Mouse (Mus musculus): ENCODE results near the gene Ppp1r18. TPM values are rescaled to one million over a fixed set of nuclear protein-coding genes. Genes with fewer than 3 reads are reported as not detected.

The Ppp1r18 gene
- polyA plus RNA-seq (2012; rRNA removed) = 12.4 and 17.8 TPM in 2 replicates

DNA sequence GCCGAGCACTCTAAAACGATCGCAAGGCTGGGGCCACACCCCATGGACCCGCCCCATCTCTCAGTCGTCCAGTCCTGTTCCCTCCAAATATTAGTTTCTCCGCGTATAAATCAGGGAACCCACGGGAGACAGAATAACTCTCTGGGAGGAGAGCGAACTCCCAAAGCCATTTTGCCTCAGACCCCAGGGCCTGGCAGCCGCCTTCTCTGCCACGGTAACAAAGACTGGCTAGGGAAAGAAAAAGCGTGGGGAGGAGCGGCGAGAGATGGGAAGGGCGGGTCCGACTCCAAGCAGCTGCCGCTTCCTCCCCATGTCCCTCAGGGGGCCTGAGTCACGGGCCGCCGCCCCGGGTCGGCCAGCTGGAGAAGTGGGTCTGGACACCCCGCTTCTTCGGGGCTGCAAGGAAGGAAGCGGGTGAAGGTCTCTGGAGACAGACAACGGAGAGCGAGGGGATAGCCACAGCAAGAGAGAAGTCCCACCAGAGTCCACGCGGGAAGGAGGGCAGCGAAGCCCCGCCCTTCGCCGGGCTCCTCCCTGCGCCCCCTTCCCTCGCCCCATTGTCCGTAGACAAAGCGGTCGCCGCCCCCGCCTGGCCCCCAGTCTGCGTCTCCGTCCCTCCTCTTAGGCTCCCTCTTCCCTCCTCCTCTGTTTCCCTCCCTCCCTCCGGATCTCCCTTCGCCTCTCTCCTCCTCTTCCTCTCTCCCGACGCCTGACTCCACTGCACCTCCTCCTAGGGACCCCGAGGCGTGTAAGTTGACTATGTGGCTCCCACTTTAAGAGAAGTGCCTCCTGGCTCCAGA is at the start of gene Ppp1r18:
Gene Ppp1r18 (plus strand): TSS at position 113 of the 800 bp plus-strand sequence.
- no peaks in the 10 kb centered on the region for H3K36me3 ChIP-seq (ENCODE audit: control insufficient read depth, insufficient read depth, low read length)
- 2% methylated on average over 46 of the region's 48 CpGs for WGBS
- peak; percentile 67 for DNase-seq
- H3K4me3 ChIP-seq (ENCODE audit: insufficient read depth, low read depth, low read length) = peak within 1 kb of the TSS; percentile 58
- peak within 1 kb of the TSS; percentile 81 for H3K27ac ChIP-seq (ENCODE audit: insufficient read depth, low read depth, low read length)
- TF ChIP-seq POLR2A (IDR thresholded peaks at IDR 0.05; ENCODE audit: low read depth, low read length) (no peak), CTCF (conservative IDR thresholded peaks at IDR 0.05; ENCODE audit: insufficient read depth, insufficient read length, low read depth, low read length) (no peak)
- no peaks in the 10 kb centered on the region; the same call in 1 of the 2 replicates for H3K4me1 ChIP-seq (ENCODE audit: control insufficient read depth, insufficient read depth, low read length)
- H3K27me3 ChIP-seq (replicated peaks; ENCODE audit: control insufficient read depth, insufficient read depth, low read length) = no peaks in the 10 kb centered on the region

DNA sequence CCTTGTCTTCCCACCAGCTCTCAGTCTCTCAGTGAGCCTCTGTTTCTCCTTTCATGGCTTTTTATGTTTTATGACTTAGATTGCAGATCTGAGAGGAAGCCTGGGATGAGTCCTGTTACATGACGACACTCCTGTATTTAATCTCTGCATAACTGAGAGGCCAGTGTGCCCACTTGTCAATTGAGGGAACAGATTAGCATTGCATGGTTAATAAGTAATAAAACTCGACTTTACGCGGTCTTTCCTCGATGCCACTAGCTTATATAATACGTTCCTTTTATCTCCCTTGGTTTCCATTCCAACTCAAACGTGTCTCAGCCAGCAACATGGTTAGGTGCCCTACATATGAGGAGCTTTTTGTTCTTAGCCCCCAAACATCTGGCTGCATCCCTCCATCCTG is 49.6 kb upstream of the Ppp1r18 start:
- peak; percentile 38 for DNase-seq
- WGBS = 35% methylated on average over 7 of the region's 7 CpGs
- Histone ChIP-seq H3K4me3 (ENCODE audit: insufficient read depth, low read depth, low read length) (no peak overlapping the region), H3K36me3 (ENCODE audit: control insufficient read depth, insufficient read depth, low read length) (no peaks in the 10 kb centered on the region), H3K4me1 (ENCODE audit: control insufficient read depth, insufficient read depth, low read length) (peaks cover 50% of the 10 kb centered on the region), H3K27ac (ENCODE audit: insufficient read depth, low read depth, low read length) (peak overlapping the region; percentile 75; the same call in 1 of the 2 replicates), H3K27me3 (replicated peaks; ENCODE audit: control insufficient read depth, insufficient read depth, low read length) (no peaks in the 10 kb centered on the region)
- TF ChIP-seq CTCF (conservative IDR thresholded peaks at IDR 0.05; ENCODE audit: insufficient read depth, insufficient read length, low read depth, low read length) (no peak), POLR2A (IDR thresholded peaks at IDR 0.05; ENCODE audit: low read depth, low read length) (no peak)

DNA sequence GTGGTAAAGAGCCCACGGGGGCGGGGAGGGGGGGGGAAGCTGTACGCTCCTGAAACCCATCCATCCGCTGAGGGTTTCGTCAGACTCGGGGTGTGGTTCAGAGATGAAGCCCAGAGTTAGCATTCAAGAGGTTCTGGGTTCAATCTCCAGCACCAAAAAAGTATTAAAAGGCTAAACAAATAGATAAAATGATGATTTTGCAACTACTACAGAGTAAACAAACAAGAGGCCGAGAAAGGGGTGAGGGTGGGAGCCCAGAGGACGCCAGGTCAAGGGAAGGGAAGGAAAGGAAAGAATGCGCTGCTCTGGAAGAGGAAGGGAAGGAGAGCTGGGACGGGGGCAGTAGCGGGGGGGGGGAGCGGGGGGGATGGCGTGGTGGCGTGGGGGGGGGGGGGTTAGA is 48.7 kb upstream of the Ppp1r18 start:
- peaks cover 52% of the 10 kb centered on the region for H3K4me1 ChIP-seq (ENCODE audit: control insufficient read depth, insufficient read depth, low read length)
- no peaks in the 10 kb centered on the region for H3K36me3 ChIP-seq (ENCODE audit: control insufficient read depth, insufficient read depth, low read length)
- 60% methylated on average over 8 of the region's 14 CpGs for WGBS
- peak; percentile 68 for DNase-seq
- TF ChIP-seq CTCF (conservative IDR thresholded peaks at IDR 0.05; ENCODE audit: insufficient read depth, insufficient read length, low read depth, low read length) (no peak), POLR2A (IDR thresholded peaks at IDR 0.05; ENCODE audit: low read depth, low read length) (no peak)
- H3K27me3 ChIP-seq (replicated peaks; ENCODE audit: control insufficient read depth, insufficient read depth, low read length) = no peaks in the 10 kb centered on the region
- H3K27ac ChIP-seq (ENCODE audit: insufficient read depth, low read depth, low read length) = 0 out of 2 replicates have a peak overlapping the region, but pooled peaks have one; percentile 19
- no peak overlapping the region for H3K4me3 ChIP-seq (ENCODE audit: insufficient read depth, low read depth, low read length)

DNA sequence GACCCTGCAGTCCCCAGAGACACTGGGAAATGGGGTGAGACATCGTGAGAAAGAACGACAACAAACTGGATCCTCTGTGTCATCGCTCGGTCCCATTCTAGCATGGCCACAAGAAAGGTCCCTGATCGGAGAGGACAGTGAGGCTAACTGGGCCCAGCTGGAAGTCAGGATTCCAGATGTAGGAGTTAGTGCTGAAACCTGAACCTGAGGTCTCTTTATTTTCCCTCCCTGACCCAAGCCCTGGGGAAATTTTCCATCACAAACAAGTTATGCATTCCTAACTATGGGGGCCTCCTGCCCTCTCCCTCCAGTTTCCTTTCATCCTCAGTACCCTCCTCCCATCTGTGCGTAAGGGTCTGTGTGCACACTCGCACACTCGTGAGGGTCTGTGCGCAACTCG is 48.2 kb upstream of the Ppp1r18 start:
- WGBS = 57% methylated on average over 10 of the region's 10 CpGs
- Histone ChIP-seq H3K27me3 (replicated peaks; ENCODE audit: control insufficient read depth, insufficient read depth, low read length) (no peaks in the 10 kb centered on the region), H3K4me3 (ENCODE audit: insufficient read depth, low read depth, low read length) (no peak overlapping the region), H3K27ac (ENCODE audit: insufficient read depth, low read depth, low read length) (peak overlapping the region; percentile 79), H3K4me1 (ENCODE audit: control insufficient read depth, insufficient read depth, low read length) (peaks cover 51% of the 10 kb centered on the region), H3K36me3 (ENCODE audit: control insufficient read depth, insufficient read depth, low read length) (no peaks in the 10 kb centered on the region)
- no peak for TF ChIP-seq POLR2A (IDR thresholded peaks at IDR 0.05; ENCODE audit: low read depth, low read length)
- TF ChIP-seq CTCF (conservative IDR thresholded peaks at IDR 0.05; ENCODE audit: insufficient read depth, insufficient read length, low read depth, low read length) = no peak
- DNase-seq = peak; percentile 54

DNA sequence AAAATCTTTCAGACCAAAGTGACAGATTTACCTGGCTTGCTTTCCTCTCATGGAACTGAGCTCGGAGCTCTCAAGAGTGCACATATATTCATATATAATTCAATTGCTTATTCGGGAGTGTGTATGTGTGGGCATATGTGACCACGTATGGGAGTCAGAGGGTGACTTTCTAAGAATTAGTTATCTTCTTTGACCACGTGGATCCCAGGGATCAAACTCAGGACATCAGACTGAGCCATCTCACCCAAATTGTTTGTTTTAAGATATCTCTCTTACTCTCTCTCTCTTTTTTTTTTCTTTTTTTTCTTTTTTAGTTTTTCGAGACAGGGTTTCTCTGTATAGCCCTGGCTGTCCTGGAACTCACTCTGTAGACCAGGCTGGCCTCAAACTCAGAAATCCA is 45.3 kb upstream of the Ppp1r18 start:
- H3K27ac ChIP-seq (ENCODE audit: insufficient read depth, low read depth, low read length) = peak overlapping the region; percentile 96; the same call in 1 of the 2 replicates
- H3K4me3 ChIP-seq (ENCODE audit: insufficient read depth, low read depth, low read length) = no peak overlapping the region
- no peaks in the 10 kb centered on the region for H3K36me3 ChIP-seq (ENCODE audit: control insufficient read depth, insufficient read depth, low read length)
- TF ChIP-seq POLR2A (IDR thresholded peaks at IDR 0.05; ENCODE audit: low read depth, low read length) (no peak), CTCF (conservative IDR thresholded peaks at IDR 0.05; ENCODE audit: insufficient read depth, insufficient read length, low read depth, low read length) (no peak)
- no peaks in the 10 kb centered on the region for H3K27me3 ChIP-seq (replicated peaks; ENCODE audit: control insufficient read depth, insufficient read depth, low read length)
- H3K4me1 ChIP-seq (ENCODE audit: control insufficient read depth, insufficient read depth, low read length) = peaks cover 27% of the 10 kb centered on the region; the same call in 1 of the 2 replicates
- WGBS = 90% methylated on average over 5 of the region's 5 CpGs
- no peak for DNase-seq

DNA sequence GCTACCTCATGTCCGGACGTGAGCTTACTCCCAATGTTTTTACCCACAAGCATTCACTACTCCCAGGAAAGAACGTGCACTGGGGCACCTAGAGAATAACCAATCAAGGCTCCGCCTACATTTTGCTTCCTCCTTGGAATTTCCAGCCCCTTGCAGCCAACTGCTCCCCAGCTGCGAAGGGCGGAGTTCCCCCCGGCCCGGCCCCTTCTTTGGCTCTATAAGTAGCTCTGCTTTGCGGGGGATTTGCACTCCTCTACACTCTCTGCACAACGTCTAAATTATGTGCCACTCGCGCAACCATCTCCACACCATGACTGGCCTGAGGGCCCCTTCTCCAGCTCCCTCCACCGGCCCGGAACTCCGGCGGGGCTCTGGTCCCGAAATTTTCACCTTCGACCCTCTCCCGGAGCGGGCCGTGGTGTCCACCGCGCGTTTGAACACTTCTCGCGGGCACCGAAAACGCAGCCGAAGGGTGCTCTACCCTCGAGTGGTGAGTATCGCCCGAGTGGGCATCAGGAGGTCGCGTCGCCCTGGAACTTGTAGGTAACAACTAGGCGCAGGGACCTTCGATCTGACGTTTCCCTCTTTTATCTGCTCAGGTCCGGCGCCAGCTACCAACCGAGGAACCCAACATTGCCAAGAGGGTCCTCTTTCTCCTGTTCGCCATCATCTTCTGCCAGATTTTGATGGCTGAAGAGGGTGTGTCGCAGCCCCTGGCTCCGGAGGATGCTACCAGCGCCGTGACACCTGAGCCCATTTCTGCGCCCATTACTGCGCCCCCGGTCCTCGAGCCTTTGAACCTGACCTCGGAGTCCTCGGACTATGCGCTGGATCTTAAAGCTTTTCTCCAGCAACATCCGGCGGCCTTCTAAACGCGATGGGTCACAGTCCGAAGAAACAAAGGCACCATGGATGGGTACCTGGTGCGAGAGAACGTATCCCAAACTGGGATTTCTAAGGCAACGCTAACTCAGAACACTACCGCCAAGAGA is 43.7 kb upstream of the Ppp1r18 start, which contains the start of gene Ier3:
Gene Ier3 (plus strand): TSS at position 246 of the 992 bp plus-strand sequence.
- Histone ChIP-seq H3K27ac (ENCODE audit: insufficient read depth, low read depth, low read length) (peak within 1 kb of the TSS; percentile 96), H3K27me3 (replicated peaks; ENCODE audit: control insufficient read depth, insufficient read depth, low read length) (no peaks in the 10 kb centered on the region), H3K36me3 (ENCODE audit: control insufficient read depth, insufficient read depth, low read length) (no peaks in the 10 kb centered on the region), H3K4me3 (ENCODE audit: insufficient read depth, low read depth, low read length) (peak within 1 kb of the TSS; percentile 95), H3K4me1 (ENCODE audit: control insufficient read depth, insufficient read depth, low read length) (peaks cover 18% of the 10 kb centered on the region; the same call in 1 of the 2 replicates)
- WGBS = under 1% methylated on average over 62 of the region's 62 CpGs
- TF ChIP-seq POLR2A (IDR thresholded peaks at IDR 0.05; ENCODE audit: low read depth, low read length) = peak; percentile 95
- TF ChIP-seq CTCF (conservative IDR thresholded peaks at IDR 0.05; ENCODE audit: insufficient read depth, insufficient read length, low read depth, low read length) = no peak
- DNase-seq = peak; percentile 97
